Mouse (Mus musculus) CH12.LX (cell line): Measurements from ENCODE around the gene Mipep.

Experiments used
- CHD2 ChIP-seq: IDR thresholded peaks from 2 replicates; pipeline ENCODE4 v1.6.1; 2011; ENCODE audit warnings: low read length, improper control_type of control experiment
- CTCF ChIP-seq, 2 experiments: IDR thresholded peaks in 1 of 2; conservative IDR thresholded peaks in 1 of 2; 2 replicates each; pipeline ENCODE4 v1.5.1; 2011 to 2012; ENCODE audit warnings: low read depth in 2 of 2, low read length in 2 of 2, improper control_type of control experiment in 1 of 2, inconsistent platforms in 1 of 2, mild to moderate bottlenecking in 1 of 2, moderate library complexity in 1 of 2
- MAFK ChIP-seq: IDR thresholded peaks from 2 replicates; pipeline ENCODE4 v1.6.1; 2011; ENCODE audit warnings: low read length, improper control_type of control experiment; ENCODE audit not compliant: insufficient replicate concordance
- MXI1 ChIP-seq: IDR thresholded peaks from 2 replicates; pipeline ENCODE4 v1.6.1; 2011; ENCODE audit warnings: mild to moderate bottlenecking, low read depth, low read length, improper control_type of control experiment
- MYC ChIP-seq: IDR thresholded peaks from 2 replicates; pipeline ENCODE4 v1.6.1; 2011; ENCODE audit warnings: low read depth, mild to moderate bottlenecking, improper control_type of control experiment, low read length
- POLR2A ChIP-seq: IDR thresholded peaks from 2 replicates; pipeline ENCODE4 v1.6.1; 2011; ENCODE audit warnings: low read depth, mild to moderate bottlenecking, improper control_type of control experiment, low read length

GRCm38 (mm10) chr14:60771057-60771456 lies 13.3 kb upstream of the Mipep start:
- TF ChIP-seq MAFK (peak; percentile 40; the same call in 1 of the 2 replicates), MXI1 (peak; percentile 62), CTCF (conservative IDR thresholded peaks at IDR 0.05 in 1 of 2, IDR thresholded peaks at IDR 0.05 in 1 of 2; ENCODE audit: low read depth in 2 of 2, low read length in 2 of 2) (peak; percentile 97 to 98), MYC (peak; percentile 69; the same call in 1 of the 2 replicates), CHD2 (no peak), POLR2A (no peak)
